Mouse (Mus musculus) c-Kit-positive CD71-positive TER-119-negative erythroid progenitor cells, embryonic 14.5 days (primary cell): ENCODE data around the gene Cmklr1.
"Not testable (repeated sequence)": the region's sequence is repeated elsewhere in the genome, so short reads cannot be mapped to it uniquely, and the experiment has no call there.

Experiments used
- DNase-seq: peaks from one replicate; pipeline ENCODE4 v3.0.0-alpha.2; 2013; ENCODE audit warnings: low read depth

The Cmklr1 gene

DNA sequence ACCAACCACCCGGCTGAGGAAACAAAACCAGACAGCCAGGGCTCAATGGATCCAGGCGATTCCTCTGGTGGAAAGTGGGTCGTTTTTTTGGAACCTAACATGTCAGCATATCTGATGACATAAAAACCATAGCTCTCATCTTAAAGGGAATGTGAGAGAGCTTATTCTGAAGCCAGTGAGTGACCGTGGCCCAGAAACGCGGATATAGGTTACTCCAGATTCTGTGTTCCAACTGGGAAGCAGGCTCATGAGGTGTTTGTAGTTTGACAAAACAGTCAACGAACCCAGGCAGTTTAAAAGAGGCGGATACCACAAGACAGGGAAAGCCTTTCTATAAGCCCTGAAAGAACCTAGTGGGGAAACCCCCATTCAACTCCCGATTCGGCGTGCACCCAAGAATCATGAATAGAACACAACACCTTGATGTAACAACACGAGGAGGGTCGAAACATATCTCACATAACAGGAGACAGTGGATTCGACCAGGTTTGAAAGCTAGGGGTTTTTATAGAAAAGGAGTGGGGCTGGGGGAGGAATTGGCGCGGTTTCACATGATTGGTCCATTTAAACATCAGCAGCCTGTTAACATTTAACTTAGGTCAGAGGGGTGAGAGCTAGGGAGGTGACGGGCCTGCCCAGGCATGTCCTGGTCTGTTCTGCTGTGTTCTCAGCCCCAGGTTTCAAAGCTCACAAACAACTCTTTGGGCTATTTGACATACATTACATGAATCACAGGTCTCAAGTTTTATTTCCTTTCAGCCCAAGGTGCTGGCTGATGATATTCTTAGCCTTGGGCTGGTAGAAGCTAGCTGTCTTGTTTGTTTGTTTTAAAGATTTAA is 64.4 kb downstream of the Cmklr1 start:
- not testable (repeated sequence) for DNase-seq

DNA sequence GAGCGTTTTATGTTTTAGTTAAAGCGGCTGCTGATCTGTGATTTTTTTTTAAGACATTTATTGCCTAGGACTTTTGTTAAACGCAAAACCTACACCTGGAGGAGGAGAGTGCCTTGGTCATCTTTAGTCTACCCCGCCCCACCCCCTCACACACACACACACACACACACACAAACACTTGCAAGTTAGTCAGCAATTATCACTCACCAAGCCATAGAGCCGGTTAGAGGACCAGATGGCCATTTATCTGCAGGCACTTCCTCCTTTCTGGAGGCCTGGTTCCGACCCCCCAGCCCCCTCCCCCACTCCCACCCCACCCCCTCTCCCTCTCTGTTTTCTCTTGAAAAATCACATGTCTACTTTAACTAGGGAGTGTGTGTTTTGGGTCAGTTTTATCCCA is 65.8 kb downstream of the Cmklr1 start:
- no peak for DNase-seq

DNA sequence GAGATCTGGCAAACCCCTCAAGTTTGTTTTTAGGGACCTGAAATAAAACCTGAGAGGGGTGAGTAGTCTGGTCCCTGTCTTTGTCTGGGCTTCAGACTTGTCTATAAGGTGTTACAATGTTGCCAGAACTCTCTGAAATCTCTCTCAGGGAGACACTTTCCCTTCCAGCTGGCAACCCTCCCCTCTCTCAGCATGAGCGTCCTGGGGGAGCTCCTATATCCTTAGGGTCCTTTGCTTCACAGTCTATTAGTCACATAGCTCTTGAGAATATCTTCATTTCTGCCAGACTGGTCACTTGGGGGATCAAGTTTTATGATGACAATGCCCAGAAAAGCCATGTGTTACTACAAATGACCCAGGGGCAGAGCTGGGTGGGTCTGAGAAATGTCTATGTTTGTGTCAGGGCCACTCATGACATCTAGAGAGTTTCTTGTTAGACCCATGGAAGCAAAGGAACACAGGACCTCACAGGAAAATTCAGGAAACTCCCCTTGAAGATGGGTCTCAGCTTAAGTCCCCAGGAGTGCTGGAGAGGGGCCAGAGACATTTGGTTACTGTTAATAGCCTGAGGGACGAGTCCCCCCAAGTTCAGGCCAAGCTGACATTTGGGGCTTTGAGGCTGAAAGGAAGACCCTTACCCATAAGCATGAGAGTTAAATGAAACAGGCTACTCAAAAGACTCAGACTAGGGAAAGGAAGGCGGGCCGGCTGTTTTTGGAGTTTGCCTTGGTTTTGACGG is 66.6 kb downstream of the Cmklr1 start:
- no peak for DNase-seq

DNA sequence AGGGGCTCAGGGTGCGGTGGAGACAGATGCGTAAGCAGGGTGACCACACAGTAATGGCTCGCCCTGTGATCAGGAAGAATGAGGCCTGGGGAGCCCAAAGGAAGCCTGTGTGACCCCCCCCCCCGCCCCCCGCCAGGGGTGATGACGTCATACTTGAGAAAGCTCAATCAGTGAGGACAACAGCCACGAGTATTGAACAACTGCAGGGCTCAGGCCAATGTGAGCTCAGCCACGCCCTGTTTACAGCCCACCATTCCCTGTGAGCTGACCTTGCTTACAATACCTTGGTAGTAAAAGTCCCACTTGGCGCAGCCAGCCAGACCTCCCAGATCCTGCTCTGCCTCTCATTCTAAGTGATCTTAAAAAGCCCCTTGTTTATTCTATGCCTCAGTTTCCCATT is 69.4 kb downstream of the Cmklr1 start:
- no peak for DNase-seq

DNA sequence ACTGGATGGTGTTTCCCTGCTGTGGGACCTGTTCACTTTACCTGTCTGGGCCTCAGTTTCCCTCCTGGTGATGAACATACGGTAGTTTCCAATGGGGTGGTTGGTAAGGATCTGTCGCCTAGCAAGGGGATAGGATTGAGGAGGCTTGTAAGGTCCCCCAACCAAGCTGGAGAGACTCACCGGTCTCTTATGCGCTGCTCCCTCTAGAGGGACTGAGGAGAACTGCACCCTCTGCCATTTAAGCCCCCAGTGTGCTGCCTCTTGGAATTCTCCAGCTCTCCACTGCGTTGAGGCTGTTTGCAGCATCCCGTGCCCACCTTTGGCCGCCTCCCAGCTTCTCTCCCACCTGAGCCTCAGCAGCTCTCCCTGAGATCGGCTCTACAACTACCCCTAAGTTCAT is 70.0 kb downstream of the Cmklr1 start:
- peak; percentile 7 for DNase-seq

DNA sequence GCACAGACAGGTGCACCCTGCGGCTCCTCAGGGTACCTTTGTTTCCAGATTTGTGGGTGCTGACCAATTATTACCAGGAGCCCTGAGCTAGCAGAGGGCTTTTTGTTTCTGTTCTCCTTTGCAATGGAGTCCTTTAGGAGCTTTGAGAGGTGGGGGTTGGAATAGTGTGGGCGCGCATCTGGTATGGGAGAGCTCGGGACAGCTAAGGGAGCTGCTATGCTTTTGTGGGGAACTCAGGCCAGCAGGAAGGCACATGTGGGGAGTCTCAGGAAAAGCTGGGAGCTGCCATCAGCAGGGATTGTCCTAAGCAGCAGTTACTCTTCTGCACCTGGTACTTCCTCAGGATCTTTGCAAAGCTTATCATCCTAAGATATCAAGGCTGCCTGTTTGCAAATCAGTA is 71.1 kb downstream of the Cmklr1 start:
- no peak for DNase-seq

DNA sequence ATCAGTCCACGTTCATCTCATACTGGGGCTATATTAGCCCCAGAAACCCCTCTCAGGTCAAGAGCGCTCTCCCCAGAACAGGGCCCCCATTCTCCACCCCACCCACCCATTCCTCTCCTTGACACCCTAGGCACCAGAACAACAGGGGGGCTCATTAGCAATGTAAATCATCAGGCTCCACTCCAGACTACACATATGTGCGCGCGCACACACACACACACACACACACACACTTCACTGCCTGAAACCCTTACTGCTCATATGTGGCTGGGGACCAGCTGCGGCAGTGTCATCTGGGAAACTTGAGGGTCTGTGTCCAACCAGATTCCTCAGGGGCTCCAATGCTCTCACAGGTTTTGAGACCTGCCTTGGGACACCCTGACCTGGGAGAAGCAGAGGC is 71.8 kb downstream of the Cmklr1 start:
- DNase-seq = no peak

DNA sequence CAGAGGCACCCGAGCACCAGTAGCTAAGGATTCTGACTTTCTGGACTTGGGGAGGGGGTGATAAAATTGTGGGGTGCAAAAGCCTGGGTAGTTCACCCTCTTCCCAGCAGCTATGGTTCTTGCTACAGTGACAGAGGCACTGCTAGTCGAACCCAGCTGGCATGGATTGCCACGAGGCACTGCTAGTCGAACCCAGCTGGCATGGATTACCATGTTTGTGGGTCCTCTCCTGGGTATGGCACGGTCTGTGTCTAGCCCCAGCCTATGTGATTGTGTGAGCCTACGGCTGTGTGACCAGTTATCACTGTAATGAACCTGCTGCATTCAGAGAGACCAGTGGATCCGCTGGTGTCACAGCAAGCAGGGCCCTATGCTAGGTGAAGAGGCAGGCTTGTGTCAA is 72.7 kb downstream of the Cmklr1 start:
- DNase-seq = no peak

DNA sequence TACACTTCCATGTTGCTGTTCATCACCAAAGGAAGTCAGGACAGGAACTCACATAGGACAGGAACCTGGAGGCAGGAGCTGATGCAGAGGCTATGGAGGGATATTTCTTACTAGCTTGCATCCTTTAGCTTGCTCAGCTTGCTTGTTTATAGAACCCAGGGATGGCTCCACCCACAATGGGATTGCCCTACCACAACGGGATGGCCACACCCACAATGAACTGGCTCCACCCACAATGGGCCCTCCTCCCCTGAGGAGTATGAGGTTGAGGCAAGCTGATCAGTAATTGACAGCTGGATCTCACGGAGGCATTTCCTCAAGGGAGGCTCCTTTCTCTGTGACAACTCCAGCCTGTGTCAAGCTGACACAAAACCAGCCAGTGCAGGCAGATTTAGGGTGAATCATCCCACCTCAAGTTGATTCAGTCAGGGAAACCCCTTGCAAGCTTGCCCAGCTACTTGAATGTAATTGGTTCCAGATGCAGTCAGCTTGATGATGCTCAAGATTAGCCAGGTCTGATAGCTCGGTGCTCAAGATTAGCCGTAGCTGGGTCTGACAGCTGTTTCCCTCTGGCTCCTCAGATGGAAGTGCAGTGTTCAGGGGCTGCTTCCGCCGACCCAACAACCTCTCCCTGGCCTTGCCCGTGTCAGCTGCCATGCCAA is 80.0 kb downstream of the Cmklr1 start:
- DNase-seq = no peak

DNA sequence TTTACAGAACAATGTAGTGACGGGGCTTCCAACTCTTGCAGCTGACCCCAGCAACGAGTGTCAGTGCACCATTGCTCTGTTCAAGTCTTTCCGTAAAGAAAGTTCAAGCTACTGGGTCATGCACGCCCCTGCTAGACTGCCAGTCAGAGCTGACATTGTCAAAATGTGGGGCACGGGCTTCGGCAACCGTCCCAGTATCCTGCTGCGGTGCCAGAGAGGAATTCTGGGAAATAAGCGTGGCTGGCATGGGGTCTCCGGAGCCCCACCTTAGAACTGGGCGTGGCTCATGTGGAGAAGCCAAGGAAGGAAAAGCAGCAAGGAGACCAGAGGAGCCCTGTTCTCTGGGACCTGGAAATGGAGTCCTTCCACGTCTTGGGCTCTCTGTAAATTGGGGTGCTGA is 84.4 kb downstream of the Cmklr1 start:
- no peak for DNase-seq

DNA sequence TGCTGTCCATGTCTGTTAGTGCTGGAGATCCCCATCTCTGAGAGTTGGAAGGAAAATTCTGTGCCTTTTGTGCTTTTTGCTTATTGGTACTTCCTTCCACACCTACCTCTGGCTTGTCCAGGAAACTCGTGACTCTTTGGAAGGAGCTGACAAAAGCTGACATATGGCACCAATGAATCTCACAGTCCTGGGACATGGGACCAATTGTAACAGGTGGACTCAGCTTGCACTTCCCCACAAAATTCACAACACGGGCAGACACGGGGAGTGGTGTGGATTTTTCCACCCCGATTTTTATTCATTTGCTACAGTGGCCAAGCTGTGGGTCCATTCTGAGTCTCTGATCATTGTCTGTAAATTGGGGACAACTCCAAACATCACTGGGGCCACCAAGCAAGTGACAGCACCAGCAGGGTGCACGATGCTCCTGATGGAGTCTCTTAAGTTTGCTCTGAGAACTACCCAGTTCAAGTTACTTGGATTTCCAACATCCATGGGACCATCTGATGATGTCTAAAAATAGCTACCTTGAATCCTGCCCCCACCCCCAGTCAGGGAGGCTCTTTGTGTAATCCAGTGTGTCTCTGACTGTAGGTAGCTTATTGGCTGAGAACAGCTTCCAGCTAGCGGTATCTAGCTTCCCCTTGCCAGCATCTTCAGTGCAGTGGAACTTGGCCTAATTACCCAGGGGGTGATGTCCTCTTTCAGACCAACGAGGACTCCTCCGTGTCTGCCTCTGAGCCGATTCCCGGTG is 84.9 kb downstream of the Cmklr1 start:
- no peak for DNase-seq

DNA sequence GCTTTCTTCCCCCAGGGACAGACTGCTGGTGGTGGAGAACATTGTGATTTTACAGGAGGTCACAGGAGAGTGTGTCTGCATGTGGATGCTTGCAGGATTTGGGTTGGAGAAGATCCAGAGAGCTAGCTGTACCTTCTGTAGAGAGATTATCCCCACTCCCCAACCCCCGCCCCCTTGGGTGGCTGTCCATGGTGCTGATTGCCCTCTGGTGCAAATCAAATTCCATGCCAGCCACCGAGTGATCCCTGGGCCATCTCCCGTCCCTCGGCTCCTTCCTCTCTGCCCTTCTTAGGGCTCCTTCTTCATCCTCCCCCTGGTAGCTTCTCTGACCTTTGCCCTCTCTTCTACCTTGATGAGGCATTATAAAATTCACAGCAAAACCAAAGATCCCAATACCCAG is 85.8 kb downstream of the Cmklr1 start:
- DNase-seq = no peak
